Mouse (Mus musculus) gastrocnemius, postnatal 14 days (tissue): ENCODE data around the gene Zc3h12c. TPM values are rescaled to one million over a fixed set of nuclear protein-coding genes. Genes with fewer than 3 reads are reported as not detected.
A peak's percentile ranks its signal among the peaks of the same experiment; 100 is the strongest.
"Not testable (repeated sequence)": the region's sequence is repeated elsewhere in the genome, so short reads cannot be mapped to it uniquely, and the experiment has no call there.

Source experiments
- DNase-seq: peaks from one replicate; pipeline ENCODE4 v3.0.0; 2021; ENCODE audit warnings: mixed read lengths
- intact Hi-C: fragments of 180-260 bp; cut with DNase I; formaldehyde crosslinking; loops from one replicate; pipeline ENCODE4 v1.15.1; 2025; ENCODE audit warnings: low total_unique reads
- total RNA-seq, 2 experiments: library from RNA; stranded (reverse); gene quantifications; 2 replicates each; pipeline ENCODE4 v1.2.3; 2021

Gene Zc3h12c
- total RNA-seq, 2 experiments from 2014 or later: 5.7 to 6.4 TPM

- no peak for DNase-seq
- intact Hi-C loops: loop anchor here (10.0 kb wide), 1 partner anchor 68 kb away; no protein-coding TSS in a partner anchor
Observed at GRCm38 (mm10) chr9:52107161-52107560, 61.2 kb downstream of the Zc3h12c start.

GRCm38 (mm10) chr9:52105423-52105822 is 62.9 kb downstream of the Zc3h12c start:
- intact Hi-C loops: loop anchor here (10.0 kb wide), 1 partner anchor 69 kb away; no protein-coding TSS in a partner anchor
- no peak for DNase-seq

DNA sequence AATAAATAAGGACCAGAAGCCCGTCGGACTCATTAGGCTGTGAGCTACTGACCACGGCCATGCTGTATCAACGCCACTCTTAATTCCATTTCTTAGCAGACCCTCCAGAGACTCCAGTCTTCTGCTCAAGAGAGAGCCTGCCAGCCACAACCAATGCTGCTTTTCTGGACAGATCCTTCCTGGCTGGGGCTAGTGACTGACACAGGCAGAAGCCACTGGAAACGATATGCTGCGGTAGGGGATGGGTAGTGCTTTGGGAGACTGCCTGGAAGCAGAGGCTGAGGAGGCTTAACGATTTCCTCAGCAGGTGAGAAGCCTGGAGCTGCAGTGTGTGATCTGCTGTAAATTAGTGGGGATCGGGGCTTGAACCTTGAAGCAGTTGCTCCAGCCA is 64.2 kb downstream of the Zc3h12c start:
- intact Hi-C loops: loop anchor here (5.0 to 10.0 kb wide), 2 partner anchors 71 to 117 kb away; no protein-coding TSS in a partner anchor
- DNase-seq: no peak

DNA sequence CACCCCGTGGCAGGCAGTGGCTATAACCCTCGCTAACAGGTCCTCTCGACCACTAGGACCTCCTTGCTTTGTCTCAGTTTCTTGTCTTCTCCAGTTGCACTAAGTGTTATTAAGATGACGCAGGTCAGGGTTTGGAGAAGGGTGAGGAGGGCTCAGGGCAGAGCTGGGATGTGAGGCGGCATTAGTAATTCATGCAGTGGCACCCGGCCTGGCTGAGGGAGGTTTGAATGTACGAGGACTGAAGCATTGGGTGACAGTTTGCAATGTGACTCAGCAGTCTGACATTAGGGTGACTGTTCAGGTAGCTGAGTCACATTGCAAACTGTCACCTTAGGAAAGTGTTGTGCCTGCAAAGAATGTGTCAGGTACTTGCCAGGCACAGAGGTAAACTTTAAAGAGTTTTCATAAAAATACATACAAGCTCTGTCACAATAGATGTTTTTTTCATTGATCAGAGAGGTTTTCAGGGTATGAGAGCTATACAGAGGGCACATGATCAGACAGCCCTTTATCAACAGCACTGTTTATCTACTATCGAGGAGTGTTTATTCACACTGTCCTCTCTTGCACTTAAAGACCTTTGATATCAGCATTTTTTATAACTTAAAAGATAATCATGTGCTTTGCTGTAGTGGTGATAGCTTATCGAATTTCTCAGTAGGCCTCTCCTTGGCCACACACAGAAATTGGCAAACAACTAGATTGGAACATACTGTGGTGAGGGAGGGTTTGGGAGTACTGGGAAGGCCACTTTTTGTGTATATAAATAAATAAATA is 64.7 kb downstream of the Zc3h12c start:
- DNase-seq: no peak
- intact Hi-C loops: loop anchor here (5.0 to 10.0 kb wide), 2 partner anchors 71 to 116 kb away; no protein-coding TSS in a partner anchor

DNA sequence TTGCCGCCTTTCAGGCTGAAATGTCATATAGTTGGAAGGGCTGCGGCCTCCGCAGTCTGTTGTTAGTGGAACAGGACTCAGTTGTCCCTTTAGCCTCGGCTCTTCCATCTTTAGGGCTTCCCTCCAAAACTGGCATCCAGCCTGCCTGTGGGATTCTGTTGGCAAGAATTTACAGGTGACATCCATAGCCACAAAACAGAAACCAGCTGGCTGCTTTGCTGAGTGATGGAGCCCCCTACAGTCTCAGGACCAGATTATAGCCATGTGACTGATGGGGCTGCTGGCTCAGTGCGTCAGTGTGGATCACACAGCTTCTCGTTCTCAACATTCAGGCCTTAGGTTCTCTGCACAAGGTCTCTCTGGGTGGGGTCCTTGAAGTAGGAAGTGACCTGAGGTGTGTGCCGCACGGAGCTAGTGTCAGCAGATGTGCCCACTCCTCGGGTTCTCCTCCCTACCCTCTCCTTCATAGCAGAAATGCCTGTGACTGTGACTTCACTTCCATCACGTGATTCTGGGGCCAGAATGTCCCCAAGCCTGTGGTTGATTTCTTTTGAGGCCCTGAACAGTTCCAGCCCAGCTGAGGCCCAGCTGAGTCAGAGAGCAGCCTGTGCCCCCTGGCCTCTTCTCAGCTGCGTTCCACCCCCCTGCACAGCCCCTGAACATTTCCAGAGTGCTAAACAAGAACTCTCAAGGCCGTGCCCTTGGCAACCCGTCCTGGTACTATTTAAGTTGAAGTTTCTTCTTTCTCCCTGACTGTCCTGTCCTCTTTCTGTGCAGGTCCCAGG is 66.1 kb downstream of the Zc3h12c start:
- DNase-seq: no peak
- intact Hi-C loops: loop anchor here (5.0 to 10.0 kb wide), 2 partner anchors 73 to 115 kb away; no protein-coding TSS in a partner anchor

DNA sequence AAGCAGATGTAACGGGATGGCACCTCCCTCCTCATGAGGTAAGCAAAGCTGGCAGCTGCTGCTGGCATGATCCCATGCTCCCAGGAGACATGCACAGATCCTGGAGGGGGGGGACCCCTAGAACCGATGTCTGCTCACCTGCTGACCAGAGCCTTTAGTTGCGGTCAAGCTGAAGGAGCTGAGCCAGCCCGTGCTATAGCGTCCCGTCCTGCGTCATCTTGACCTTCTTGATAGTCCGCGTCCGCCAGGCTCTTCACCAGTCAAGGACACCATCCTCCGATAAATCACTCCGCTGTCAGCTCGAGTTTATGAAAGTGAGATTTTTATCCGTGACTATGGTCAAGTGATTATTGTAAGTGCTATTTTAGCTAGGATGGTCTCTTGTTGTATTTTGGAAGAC is 67.9 kb downstream of the Zc3h12c start:
- no peak for DNase-seq
- intact Hi-C loops: loop anchor here (5.0 to 10.0 kb wide), 2 partner anchors 74 to 113 kb away; no protein-coding TSS in a partner anchor

DNA sequence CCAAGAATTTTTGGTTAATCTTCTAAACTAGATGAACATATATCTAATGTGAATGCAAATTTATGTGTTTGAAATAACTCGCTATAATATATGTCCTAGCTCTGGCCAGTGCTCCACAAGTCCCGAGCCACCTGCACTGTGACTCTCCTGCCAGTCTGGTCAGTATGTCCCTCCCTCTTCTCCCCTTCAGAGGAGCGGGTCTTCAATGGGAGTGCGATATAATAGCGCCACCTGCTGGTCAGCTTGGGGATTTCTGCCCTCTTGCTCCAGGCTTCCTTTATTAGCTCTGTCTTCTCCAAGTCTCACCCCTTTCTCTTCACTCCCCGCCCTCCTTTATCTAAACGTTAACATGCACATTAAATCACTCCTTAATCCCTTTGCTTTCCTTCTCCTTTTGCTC is 69.8 kb downstream of the Zc3h12c start:
- intact Hi-C loops: loop anchor here (5.0 kb wide), 1 partner anchor 121 kb away; no protein-coding TSS in a partner anchor

DNA sequence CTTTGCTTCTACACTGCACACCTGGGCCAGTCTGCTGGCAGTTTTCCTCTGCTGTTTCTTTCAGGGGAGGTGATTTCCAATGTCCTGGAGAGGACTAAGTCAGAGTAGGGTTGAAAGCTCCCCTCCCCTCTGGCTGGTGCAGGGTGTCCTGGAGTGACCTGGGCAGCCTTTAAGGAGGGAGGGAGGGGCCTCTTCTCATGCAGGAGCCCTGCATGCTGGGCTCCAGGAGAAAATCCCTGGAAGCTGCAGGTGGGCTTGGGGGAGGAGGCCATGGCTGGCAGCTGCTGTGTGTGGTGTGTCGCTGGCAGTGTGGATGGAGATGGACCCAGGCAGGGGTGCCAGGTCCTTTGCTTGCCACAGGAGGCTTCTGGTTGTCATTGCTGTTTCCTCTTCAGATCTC is 71.0 kb downstream of the Zc3h12c start:
- intact Hi-C loops: loop anchor here (5.0 kb wide), 1 partner anchor 120 kb away; no protein-coding TSS in a partner anchor

More for the DNA sequence above, 69.8 kb downstream of the Zc3h12c start:
- peak; percentile 78 for DNase-seq

GRCm38 (mm10) chr9:52095666-52096065 is 72.7 kb downstream of the Zc3h12c start:
- intact Hi-C loops: loop anchor here (5.0 kb wide), 1 partner anchor 118 kb away; no protein-coding TSS in a partner anchor
- no peak for DNase-seq

More for the DNA sequence above, 71.0 kb downstream of the Zc3h12c start:
- no peak for DNase-seq

GRCm38 (mm10) chr9:52094471-52094980 is 73.8 kb downstream of the Zc3h12c start:
- intact Hi-C loops: no loop called here
- no peak for DNase-seq

- intact Hi-C loops: no loop called here
- no peak for DNase-seq
Observed at GRCm38 (mm10) chr9:52094016-52094415, 74.4 kb downstream of the Zc3h12c start.

DNA sequence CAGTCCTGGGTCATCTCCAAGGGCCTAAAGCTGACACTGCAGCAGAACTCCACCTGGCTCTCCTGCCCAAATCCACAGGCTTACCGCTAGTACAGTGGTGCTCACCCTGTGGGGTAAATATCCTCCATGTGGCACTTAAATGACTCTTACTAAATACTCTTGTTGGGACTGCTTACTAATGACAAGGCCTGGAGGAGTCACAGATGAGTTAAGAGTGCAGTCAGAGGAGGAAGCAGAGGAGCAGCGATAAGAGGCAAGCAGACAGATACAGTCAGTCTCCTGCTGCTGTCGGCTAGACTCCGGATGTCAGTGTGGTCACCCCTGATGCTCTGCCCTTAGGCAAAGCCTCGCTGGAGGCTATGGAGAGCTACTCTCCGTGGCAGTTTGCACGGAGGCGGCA is 75.3 kb downstream of the Zc3h12c start:
- DNase-seq: no peak
- intact Hi-C loops: no loop called here

DNA sequence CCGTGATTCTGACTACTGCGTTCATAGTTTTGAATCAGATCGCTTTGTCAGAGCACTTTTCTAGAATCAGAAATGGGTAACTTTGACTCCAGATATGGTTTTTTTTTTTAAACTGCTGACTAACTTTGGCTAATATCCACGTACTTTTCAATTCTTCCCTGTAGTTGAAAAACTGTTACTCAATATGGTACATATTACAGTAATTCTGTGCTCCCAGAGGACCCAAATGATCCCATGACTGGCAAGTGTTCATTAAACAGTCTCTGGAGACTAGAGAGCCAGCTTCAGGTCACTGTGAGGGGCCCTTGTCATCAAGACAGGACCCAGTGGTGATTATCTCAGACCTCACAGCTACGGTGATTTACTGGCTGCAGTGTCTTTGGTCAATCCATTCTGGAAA is 76.1 kb downstream of the Zc3h12c start:
- intact Hi-C loops: no loop called here
- no peak for DNase-seq

GRCm38 (mm10) chr9:52091752-52092151 is 76.6 kb downstream of the Zc3h12c start:
- DNase-seq: no peak
- intact Hi-C loops: no loop called here

DNA sequence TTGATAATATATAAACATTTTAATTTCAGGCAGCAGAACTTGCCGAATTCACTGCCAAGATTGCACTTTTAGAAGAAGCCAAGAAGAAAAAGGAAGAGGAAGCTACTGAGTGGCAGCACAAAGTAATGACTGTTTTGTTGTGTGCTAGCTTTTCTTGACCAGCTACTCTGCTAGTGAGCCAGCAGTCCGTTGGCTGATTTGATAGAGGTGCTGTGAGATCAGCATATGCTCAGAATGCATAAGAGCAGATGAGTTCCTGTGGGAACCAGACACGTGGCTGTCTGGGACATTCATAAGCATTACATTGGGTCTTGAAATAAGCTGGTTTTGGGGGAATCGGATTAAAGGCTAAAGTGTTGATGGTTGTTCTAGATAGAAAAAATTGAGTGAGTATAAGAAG is 86.0 kb downstream of the Zc3h12c start:
- DNase-seq: no peak

DNA sequence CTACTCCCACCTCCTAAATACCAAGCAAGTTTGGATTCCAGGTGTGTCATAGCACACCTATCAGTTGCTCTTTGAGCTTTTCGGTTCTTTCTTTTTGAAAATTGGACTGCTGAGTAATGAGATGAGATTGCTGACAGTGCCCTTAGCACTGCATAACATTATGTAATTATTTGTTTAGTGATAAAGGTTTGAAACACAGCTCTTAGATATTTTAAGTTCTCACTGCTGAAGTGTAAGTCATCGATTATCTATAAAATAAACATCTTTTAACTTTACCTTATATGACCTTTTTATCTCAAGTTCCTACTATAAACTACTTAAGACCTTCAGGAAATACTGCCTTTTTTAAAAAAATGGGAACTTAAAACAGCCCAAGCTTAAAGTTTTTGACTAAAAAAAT is 86.4 kb downstream of the Zc3h12c start:
- DNase-seq: no peak
- intact Hi-C loops: no loop called here

More for the DNA sequence above, 86.0 kb downstream of the Zc3h12c start:
- intact Hi-C loops: no loop called here

GRCm38 (mm10) chr9:52077692-52078091 is 90.7 kb downstream of the Zc3h12c start:
- DNase-seq: no peak
- intact Hi-C loops: no loop called here

DNA sequence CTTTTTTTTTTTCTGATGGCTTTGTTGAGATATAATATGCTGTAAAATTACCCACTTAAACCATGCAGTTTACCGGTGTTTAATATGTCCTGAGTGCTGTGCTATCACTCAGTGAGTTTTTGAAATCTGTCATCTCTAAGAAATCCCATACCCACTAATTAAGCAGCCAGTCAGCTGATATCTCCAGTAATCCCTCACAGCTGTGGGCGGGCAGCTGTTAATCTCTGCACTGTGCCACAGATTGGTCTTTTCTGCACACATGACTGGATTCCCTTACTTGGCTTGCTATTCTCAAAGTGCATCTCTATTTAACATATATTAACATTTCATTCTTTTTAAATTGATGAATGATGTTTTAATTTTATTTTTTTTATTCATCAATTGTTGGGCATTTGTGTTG is 92.3 kb downstream of the Zc3h12c start:
- intact Hi-C loops: no loop called here
- no peak for DNase-seq

DNA sequence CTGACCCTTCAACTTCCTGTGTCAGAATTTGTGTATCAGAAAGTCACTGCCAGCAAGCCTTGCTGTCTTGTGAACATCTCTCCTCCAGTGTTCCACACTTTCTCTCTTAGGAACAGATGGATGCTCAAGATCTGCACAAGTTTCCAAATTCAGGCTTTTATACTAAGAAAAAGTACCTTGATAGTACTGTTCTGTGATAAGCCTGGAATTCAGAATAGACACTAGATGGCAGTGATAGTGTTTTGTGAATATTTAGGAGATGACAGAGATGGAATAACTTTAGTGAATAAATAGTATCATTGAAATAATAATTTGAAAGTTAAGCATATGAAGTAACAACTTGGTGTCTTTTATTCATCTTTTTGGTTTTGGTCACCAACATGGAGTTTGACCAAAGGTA is 96.2 kb downstream of the Zc3h12c start:
- DNase-seq: no peak
- intact Hi-C loops: no loop called here

DNA sequence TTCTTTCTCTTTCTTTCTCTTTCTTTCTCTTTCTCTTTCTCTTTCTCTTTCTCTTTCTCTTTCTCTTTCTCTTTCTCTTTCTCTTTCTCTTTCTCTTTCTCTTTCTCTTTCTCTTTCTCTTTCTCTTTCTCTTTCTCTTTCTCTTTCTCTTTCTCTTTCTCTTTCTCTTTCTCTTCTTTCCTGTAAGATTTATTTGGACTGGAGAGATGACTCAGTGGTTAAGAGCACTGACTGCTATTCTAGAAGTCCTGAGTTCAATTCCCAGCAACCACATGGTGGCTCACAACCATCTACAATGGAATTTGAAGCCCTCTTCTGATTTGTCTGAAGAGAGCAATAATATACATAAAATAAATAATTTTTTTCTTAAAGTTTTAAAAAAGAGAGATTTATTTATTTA is 97.0 kb downstream of the Zc3h12c start:
- intact Hi-C loops, DNase-seq: not testable (repeated sequence)
